In the genomic region with DNA sequence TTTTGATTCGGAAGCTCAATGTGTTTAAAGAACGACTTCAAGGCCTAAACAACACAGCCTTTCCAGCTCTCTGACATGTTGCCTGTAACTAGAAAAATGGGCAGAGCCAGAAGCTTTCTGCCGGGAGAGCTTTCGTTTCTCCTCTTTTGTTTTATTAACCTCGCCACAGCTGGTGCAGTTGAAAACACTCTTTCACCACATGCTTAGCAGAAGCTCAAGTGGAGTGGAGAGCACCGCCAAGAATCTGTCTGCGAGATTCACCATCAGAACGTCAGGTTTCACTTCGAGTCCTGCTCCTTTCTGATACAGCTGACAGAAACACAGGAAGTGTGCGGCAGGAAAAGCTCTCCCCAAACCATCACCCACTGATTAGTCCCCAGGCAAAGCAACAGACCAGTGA, we compare ENCODE assay signal across 12 mouse cellular contexts.
DNase-seq lines count a peak whose midpoint lies in the region; ATAC-seq and TF ChIP-seq lines count a peak whose summit lies in the region.
"Had no signal": no experiment of that assay in that cellular context is flagged by ENCODE, and none has a peak within 500 bp of the region (broad histone marks: within the 10 kb centered on the region; RNA-seq: fewer than 3 reads in every experiment).

No protein-coding gene starts in this region.

- no peak for ATAC-seq in hindbrain, embryonic 13.5 days (ENCODE audit: low FRiP score)
- ATAC-seq in hindbrain, embryonic 11.5 days (ENCODE audit: low FRiP score), result no peak
- ATAC-seq in limb, embryonic 13.5 days (ENCODE audit: low FRiP score, low read depth), result 0 out of 2 replicates have a peak, but pooled peaks have one; percentile 32

- H3K27ac ChIP-seq in hindbrain, embryonic 13.5 days, result no peak overlapping the region
- no peak overlapping the region for H3K27ac ChIP-seq in hindbrain, embryonic 11.5 days (ENCODE audit: low read depth, low read length)
- H3K27ac ChIP-seq in testis, adult 2 months (ENCODE audit: control insufficient read depth, insufficient read depth, low read depth, low read length), result no peak overlapping the region
- peak overlapping the region; percentile 15; the same call in 1 of the 2 replicates for H3K27ac ChIP-seq in limb, embryonic 13.5 days
- H3K27ac ChIP-seq: neural tube, embryonic 12.5 days had no signal

- H3K9ac ChIP-seq in hindbrain, embryonic 13.5 days, result peak overlapping the region; percentile 13; the same call in 1 of the 2 replicates
- H3K9ac ChIP-seq in hindbrain, embryonic 11.5 days (ENCODE audit: low read depth, low read length), result no peak overlapping the region
- no peak overlapping the region for H3K9ac ChIP-seq in limb, embryonic 13.5 days
- H3K9ac ChIP-seq: neural tube, embryonic 12.5 days had no signal

- 64% methylated on average over 10 of the region's 10 CpGs for WGBS in hindbrain, embryonic 13.5 days
- WGBS in hindbrain, embryonic 11.5 days, result 73% methylated on average over 10 of the region's 10 CpGs
- WGBS in limb, embryonic 13.5 days, result 46% methylated on average over 10 of the region's 10 CpGs

- no peak overlapping the region for H3K4me2 ChIP-seq in hindbrain, embryonic 13.5 days
- no peak overlapping the region for H3K4me2 ChIP-seq in hindbrain, embryonic 11.5 days (replicated peaks; ENCODE audit: low read depth, low read length)
- peak overlapping the region; percentile 40 for H3K4me2 ChIP-seq in limb, embryonic 13.5 days (replicated peaks)
- H3K4me2 ChIP-seq: neural tube, embryonic 12.5 days had no signal

- H3K4me1 ChIP-seq in hindbrain, embryonic 13.5 days (replicated peaks), result 0 out of 2 replicates have a peak, but pooled peaks cover 5% of the 10 kb centered on the region
- no peaks in the 10 kb centered on the region for H3K4me1 ChIP-seq in hindbrain, embryonic 11.5 days (replicated peaks; ENCODE audit: control insufficient read depth, insufficient read depth, low read length)
- peaks cover 3% of the 10 kb centered on the region; the same call in 1 of the 2 replicates for H3K4me1 ChIP-seq in testis, adult 2 months (ENCODE audit: control insufficient read depth, insufficient read depth, low read length)
- H3K4me1 ChIP-seq in limb, embryonic 13.5 days, result no peaks in the 10 kb centered on the region
- H3K4me1 ChIP-seq: neural tube, embryonic 12.5 days had no signal

- DNase-seq in hindbrain, embryonic 11.5 days (ENCODE audit: low spot score), result no peak
- DNase-seq in testis, postnatal 14 days (ENCODE audit: low spot score), result no peak
- DNase-seq in adrenal gland, adult 18-20 months (ENCODE audit: low spot score in 2 of 2), result no peak
- no peak for DNase-seq in yolk sac, embryonic 10.5 days (ENCODE audit: low spot score)
- DNase-seq in MN1 (ENCODE audit: low spot score), result no peak
- DNase-seq: gastrocnemius, postnatal 25 days; thymus, postnatal 4 days had no signal

- no peak for TF ChIP-seq POLR2A in testis, adult 2 months (IDR thresholded peaks at IDR 0.05; ENCODE audit: control insufficient read depth, low read depth, low read length)

- H3K36me3 ChIP-seq in hindbrain, embryonic 13.5 days, result no peaks in the 10 kb centered on the region
- H3K36me3 ChIP-seq in hindbrain, embryonic 11.5 days (ENCODE audit: control insufficient read depth, insufficient read depth, low read length), result no peaks in the 10 kb centered on the region
- H3K36me3 ChIP-seq in testis, adult 2 months (ENCODE audit: control insufficient read depth, insufficient read depth, low read length), result no peaks in the 10 kb centered on the region
- no peaks in the 10 kb centered on the region for H3K36me3 ChIP-seq in limb, embryonic 13.5 days
- H3K36me3 ChIP-seq: G1E; neural tube, embryonic 12.5 days had no signal

- H3K27me3 ChIP-seq in hindbrain, embryonic 13.5 days, result no peaks in the 10 kb centered on the region
- no peaks in the 10 kb centered on the region; the same call in 1 of the 2 replicates for H3K27me3 ChIP-seq in hindbrain, embryonic 11.5 days (ENCODE audit: control insufficient read depth, insufficient read depth, low read length)
- no peaks in the 10 kb centered on the region for H3K27me3 ChIP-seq in testis, adult 2 months (ENCODE audit: control insufficient read depth, insufficient read depth, low read length)
- no peaks in the 10 kb centered on the region for H3K27me3 ChIP-seq in limb, embryonic 13.5 days
- H3K27me3 ChIP-seq: neural tube, embryonic 12.5 days had no signal

- H3K9me3 ChIP-seq in hindbrain, embryonic 13.5 days, result no peaks in the 10 kb centered on the region
- no peaks in the 10 kb centered on the region for H3K9me3 ChIP-seq in hindbrain, embryonic 11.5 days (ENCODE audit: control insufficient read depth, low read length)
- no peaks in the 10 kb centered on the region for H3K9me3 ChIP-seq in limb, embryonic 13.5 days
- H3K9me3 ChIP-seq: G1E had no signal

- TF ChIP-seq CTCF in testis, adult 2 months (IDR thresholded peaks at IDR 0.05; ENCODE audit: control insufficient read depth, insufficient read depth, insufficient replicate concordance, low read depth, low read length), result no peak

- no peak overlapping the region for H3K4me3 ChIP-seq in hindbrain, embryonic 13.5 days
- H3K4me3 ChIP-seq in hindbrain, embryonic 11.5 days (ENCODE audit: low read depth, low read length), result no peak overlapping the region
- H3K4me3 ChIP-seq in testis, adult 2 months (ENCODE audit: control insufficient read depth, low read depth, low read length), result peak overlapping the region; percentile 32; the same call in 1 of the 2 replicates
- H3K4me3 ChIP-seq in limb, embryonic 13.5 days, result no peak overlapping the region
- H3K4me3 ChIP-seq: neural tube, embryonic 12.5 days had no signal
